Mouse (Mus musculus): ENCODE data around the gene Fam83e.

Gene Fam83e

GRCm38 (mm10) chr7:45739162-45739763 is 18.3 kb downstream of the Fam83e start:
- in situ Hi-C loops (cut with MboI, MseI): loop anchor here (10.0 kb wide), 1 partner anchor 196 kb away; no protein-coding TSS in a partner anchor

DNA sequence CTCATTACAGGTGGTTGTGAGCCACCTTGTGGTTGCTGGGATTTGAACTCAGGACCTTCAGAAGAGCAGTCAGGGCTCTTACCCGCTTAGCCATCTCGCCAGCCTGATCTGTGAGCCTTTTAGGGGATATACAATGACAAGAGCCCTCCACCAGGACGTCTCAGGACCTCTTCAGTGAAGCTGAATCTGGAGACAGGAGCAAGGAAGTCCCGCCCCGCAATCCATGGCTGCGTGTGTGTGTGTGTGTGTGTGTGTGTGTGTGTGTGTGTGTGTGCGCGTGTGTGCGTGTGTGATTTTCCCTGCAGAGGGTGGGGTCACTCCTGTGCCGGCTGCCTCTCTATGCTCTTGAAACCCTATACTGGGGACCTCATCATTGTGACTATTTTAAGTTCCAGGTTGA is 18.8 kb downstream of the Fam83e start:
- in situ Hi-C loops (cut with MboI, MseI): loop anchor here (10.0 kb wide), 1 partner anchor 195 kb away; no protein-coding TSS in a partner anchor

GRCm38 (mm10) chr7:45741308-45741707 is 20.3 kb downstream of the Fam83e start:
- in situ Hi-C loops (cut with MboI, MseI): no loop called here

DNA sequence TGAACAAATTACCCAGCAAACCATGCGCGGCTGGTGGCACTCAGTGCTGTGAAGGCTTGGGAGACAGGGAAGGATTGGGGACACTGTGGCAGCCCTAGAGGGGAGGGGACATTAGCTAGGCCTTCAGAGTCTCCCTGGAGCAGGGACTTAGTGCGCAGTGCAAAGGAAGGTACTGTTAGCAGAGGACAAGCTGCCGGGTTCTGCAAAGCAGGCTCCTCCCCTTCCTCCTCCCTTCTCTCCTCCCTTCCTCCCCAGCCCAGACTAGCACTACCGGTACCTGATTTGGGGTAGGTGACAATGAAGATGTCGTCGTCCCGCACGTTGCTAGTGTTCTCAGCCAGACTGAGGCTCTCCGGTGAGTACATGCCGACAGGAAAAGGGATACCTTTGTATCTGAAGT is 20.8 kb downstream of the Fam83e start:
- in situ Hi-C loops (cut with MboI, MseI): no loop called here

DNA sequence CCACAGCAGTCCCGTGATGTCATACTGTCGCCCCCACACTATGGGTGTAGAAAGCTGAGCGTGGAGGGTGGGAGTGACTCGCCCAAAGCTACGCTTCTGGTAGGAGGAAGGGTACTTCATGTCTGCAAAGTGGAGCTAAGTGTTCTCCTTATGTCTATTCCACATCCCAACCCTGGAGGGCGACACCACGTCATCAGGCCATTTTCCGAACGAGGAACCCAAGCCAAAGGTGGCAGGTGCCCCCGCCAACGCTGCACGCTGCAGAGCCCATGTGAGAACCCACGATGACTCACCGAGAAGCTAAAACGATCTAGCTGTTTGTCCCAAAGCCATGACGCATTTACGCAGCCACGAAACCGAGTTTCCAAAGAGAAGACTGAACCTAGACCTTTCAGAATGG is 21.3 kb downstream of the Fam83e start:
- in situ Hi-C loops (cut with MboI, MseI): no loop called here

GRCm38 (mm10) chr7:45744387-45744786 is 23.4 kb downstream of the Fam83e start:
- in situ Hi-C loops (cut with MboI, MseI): no loop called here

- in situ Hi-C loops (cut with MboI, MseI): no loop called here
Measured at GRCm38 (mm10) chr7:45746518-45746917, 25.5 kb downstream of the Fam83e start.

GRCm38 (mm10) chr7:45747450-45747849 is 26.4 kb downstream of the Fam83e start:
- in situ Hi-C loops (cut with MboI, MseI): no loop called here

- in situ Hi-C loops (cut with MboI, MseI): no loop called here
Measured at GRCm38 (mm10) chr7:45748110-45748509, 27.1 kb downstream of the Fam83e start.

GRCm38 (mm10) chr7:45749401-45749800 is 28.4 kb downstream of the Fam83e start:
- in situ Hi-C loops (cut with MboI, MseI): no loop called here

- in situ Hi-C loops (cut with MboI, MseI): no loop called here
Measured at GRCm38 (mm10) chr7:45750162-45750561, 29.1 kb downstream of the Fam83e start.

DNA sequence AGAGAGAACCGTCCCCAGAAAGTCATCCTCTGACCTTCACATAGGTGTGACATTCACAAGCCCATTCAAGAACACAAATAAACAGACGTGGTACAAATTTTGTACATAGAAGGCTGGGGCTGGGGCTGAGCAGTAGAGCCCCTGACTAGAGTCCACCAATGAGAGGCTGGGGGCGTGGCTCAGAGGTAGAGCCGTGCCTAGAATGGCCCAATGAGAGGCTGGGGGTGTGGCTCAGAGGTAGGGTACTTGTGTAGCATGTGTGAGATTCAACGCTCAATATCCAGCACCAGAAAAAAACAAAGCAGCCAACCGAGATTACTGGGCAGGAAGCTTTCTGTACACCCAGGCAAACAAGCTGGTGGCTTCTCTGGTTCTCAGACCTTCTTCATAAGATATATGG is 34.7 kb downstream of the Fam83e start:
- in situ Hi-C loops (cut with MboI, MseI): no loop called here

GRCm38 (mm10) chr7:45759400-45759799 is 38.4 kb downstream of the Fam83e start:
- in situ Hi-C loops (cut with MboI, MseI): no loop called here

DNA sequence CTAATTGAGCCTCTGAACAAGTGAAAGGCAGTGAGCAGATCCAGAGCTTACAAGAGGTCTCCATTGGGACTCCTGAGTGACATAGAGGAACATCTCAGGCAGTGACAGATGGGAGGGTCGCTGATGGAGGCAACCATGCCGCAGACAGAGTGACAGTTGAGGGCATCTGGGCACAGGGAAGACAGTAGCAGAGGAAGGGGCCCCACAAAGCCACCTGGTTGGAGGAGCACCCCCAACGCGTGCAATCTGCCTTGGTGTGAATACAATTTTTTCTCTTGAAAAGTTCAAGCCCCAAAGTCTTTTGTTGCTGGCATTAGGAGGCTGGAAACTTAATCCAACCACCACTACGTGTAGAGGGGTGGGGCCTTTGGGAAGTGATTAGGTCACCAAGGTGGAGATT is 39.1 kb downstream of the Fam83e start:
- in situ Hi-C loops (cut with MboI, MseI): no loop called here

- in situ Hi-C loops (cut with MboI, MseI): no loop called here
Measured at GRCm38 (mm10) chr7:45765995-45766394, 45.0 kb downstream of the Fam83e start.

DNA sequence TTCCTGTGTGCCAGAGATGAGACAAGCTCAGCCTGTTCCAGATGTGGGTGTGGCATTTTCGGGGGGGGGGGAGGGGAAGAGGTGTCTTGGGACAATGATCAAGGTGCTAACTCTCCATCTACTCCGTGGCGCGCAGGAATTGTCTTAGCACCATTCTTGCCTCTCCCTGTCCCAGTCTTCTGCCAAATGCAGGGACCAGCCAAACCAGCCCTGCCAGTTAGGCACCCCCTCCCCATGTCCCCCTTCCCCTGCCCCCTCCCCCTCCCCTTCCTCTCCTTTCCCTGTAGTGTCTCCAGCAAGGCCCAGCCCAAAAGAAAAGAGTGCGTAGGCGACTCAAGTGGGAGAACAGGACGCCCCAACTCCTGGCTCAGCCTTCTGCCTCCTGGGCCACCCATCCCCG is 45.8 kb downstream of the Fam83e start:
- in situ Hi-C loops (cut with MboI, MseI): no loop called here

DNA sequence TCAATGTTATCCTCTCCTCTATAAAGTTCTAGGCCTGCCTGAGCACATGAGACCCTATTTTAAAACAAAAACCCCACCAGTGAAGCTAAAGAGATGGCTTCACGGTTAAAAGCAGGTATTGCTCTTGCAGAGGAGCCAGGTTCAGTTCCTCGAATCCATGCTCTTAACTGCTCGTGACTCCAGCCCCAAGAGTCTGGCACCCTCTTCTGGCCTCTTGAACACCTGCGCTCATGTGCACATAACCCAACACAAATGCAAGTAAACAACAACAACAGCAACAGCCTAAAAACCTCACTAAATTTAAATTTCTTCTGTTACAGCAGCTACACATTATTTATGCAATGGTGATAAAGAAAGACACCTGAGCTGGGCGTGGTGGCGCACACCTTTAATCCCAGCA is 46.5 kb downstream of the Fam83e start:
- in situ Hi-C loops (cut with MboI, MseI): no loop called here

- in situ Hi-C loops (cut with MboI, MseI): no loop called here
Measured at GRCm38 (mm10) chr7:45770427-45771082, 49.5 kb downstream of the Fam83e start.

GRCm38 (mm10) chr7:45771101-45771500 is 50.1 kb downstream of the Fam83e start:
- in situ Hi-C loops (cut with MboI, MseI): no loop called here

DNA sequence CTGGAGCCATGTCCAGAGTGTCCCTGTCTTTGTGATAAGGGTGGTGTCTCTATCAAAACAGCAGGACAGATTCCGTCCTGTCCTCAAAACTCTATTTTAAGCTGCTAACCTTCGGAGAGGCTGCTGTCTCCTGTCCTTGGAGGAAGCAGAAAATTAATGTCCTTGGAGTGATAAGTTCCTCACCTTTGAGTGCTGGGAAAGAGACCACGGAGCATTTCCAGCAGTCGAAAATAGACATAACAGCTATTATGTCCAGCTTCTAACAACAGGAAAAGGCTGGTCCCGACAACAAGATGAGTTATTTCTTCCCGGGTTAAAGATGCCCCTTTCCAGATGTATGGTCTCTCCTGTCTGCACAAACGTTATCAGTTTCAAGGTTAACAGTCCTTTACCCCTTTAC is 54.2 kb downstream of the Fam83e start:
- in situ Hi-C loops (cut with MboI, MseI): no loop called here
